Comparison of ENCODE assay signal across 8 mouse cellular contexts in genomic region chr2:71542816-71543301, GRCm38 (mm10). TPM values are rescaled to one million over a fixed set of nuclear protein-coding genes. Genes with fewer than 3 reads are reported as not detected.
DNase-seq lines count a peak whose midpoint lies in the region; ATAC-seq lines count a peak whose summit lies in the region.
"Had no signal": no experiment of that assay in that cellular context is flagged by ENCODE, and none has a peak within 500 bp of the region (broad histone marks: within the 10 kb centered on the region; RNA-seq: fewer than 3 reads in every experiment).

No protein-coding gene starts in this region.

- ATAC-seq in embryonic facial prominence, embryonic 13.5 days (ENCODE audit: insufficient number of reproducible peaks, insufficient read depth, low FRiP score, low TSS enrichment, low read depth) = 0 out of 2 replicates have a peak, but pooled peaks have one; percentile 3
- peak; percentile 26; the same call in 1 of the 2 replicates for ATAC-seq in intestine, embryonic 14.5 days (replicated peaks; ENCODE audit: low FRiP score, low TSS enrichment, low read depth)
- ATAC-seq in midbrain, embryonic 13.5 days = no peak

- H3K27ac ChIP-seq in embryonic facial prominence, embryonic 13.5 days = peak overlapping the region; percentile 71
- no peak overlapping the region for H3K27ac ChIP-seq in intestine, embryonic 14.5 days (ENCODE audit: low read depth)
- H3K27ac ChIP-seq in midbrain, embryonic 13.5 days = peak overlapping the region; percentile 58

- H3K36me3 ChIP-seq in embryonic facial prominence, embryonic 13.5 days = no peaks in the 10 kb centered on the region
- no peaks in the 10 kb centered on the region for H3K36me3 ChIP-seq in intestine, embryonic 14.5 days (ENCODE audit: control insufficient read depth, insufficient read depth, low read length)
- no peaks in the 10 kb centered on the region for H3K36me3 ChIP-seq in midbrain, embryonic 13.5 days

- peak overlapping the region; percentile 67 for H3K9ac ChIP-seq in embryonic facial prominence, embryonic 13.5 days
- H3K9ac ChIP-seq in intestine, embryonic 14.5 days (ENCODE audit: low read length) = 0 out of 2 replicates have a peak overlapping the region, but pooled peaks have one; percentile 5
- H3K9ac ChIP-seq in midbrain, embryonic 13.5 days (replicated peaks) = peak overlapping the region; percentile 46

- DNase-seq in urinary bladder, adult 2 months (ENCODE audit: low spot score) = peak; percentile 48
- no peak for DNase-seq in urinary bladder, postnatal 4 days (ENCODE audit: low spot score in 2 of 2)
- peak; percentile 71 for DNase-seq in intestine, embryonic 14.5 days (ENCODE audit: low spot score)
- no peak for DNase-seq in right cerebral cortex, postnatal 36 days (ENCODE audit: low spot score in 2 of 2)
- DNase-seq in left cerebral cortex, adult 11 months (ENCODE audit: low spot score) = no peak

- under 1% methylated on average over 30 of the region's 30 CpGs for WGBS in embryonic facial prominence, embryonic 13.5 days
- 1% methylated on average over 24 of the region's 30 CpGs for WGBS in intestine, embryonic 14.5 days
- WGBS in midbrain, embryonic 13.5 days = 0% methylated on average over 28 of the region's 30 CpGs

- peak overlapping the region; percentile 58 for H3K4me3 ChIP-seq in embryonic facial prominence, embryonic 13.5 days
- peak overlapping the region; percentile 0 for H3K4me3 ChIP-seq in intestine, embryonic 14.5 days (ENCODE audit: low read depth, low read length)
- peak overlapping the region; percentile 53 for H3K4me3 ChIP-seq in midbrain, embryonic 13.5 days (replicated peaks)
- H3K4me3 ChIP-seq: erythroblast, embryonic 14.5 days had no signal

- H3K27me3 ChIP-seq in embryonic facial prominence, embryonic 13.5 days = peaks cover 87% of the 10 kb centered on the region
- H3K27me3 ChIP-seq in intestine, embryonic 14.5 days (replicated peaks; ENCODE audit: control insufficient read depth, insufficient read depth, low read length) = peaks cover 96% of the 10 kb centered on the region
- peaks cover 95% of the 10 kb centered on the region for H3K27me3 ChIP-seq in midbrain, embryonic 13.5 days

- H3K4me1 ChIP-seq in embryonic facial prominence, embryonic 13.5 days = peaks cover 77% of the 10 kb centered on the region
- H3K4me1 ChIP-seq in intestine, embryonic 14.5 days (replicated peaks; ENCODE audit: control insufficient read depth, insufficient read depth, low read length) = peaks cover 18% of the 10 kb centered on the region
- H3K4me1 ChIP-seq in midbrain, embryonic 13.5 days (replicated peaks) = peaks cover 47% of the 10 kb centered on the region

- H3K9me3 ChIP-seq in embryonic facial prominence, embryonic 13.5 days = no peaks in the 10 kb centered on the region
- no peaks in the 10 kb centered on the region for H3K9me3 ChIP-seq in intestine, embryonic 14.5 days (ENCODE audit: control insufficient read depth, low read length)
- H3K9me3 ChIP-seq in midbrain, embryonic 13.5 days = no peaks in the 10 kb centered on the region

- peak overlapping the region; percentile 97 for H3K4me2 ChIP-seq in embryonic facial prominence, embryonic 13.5 days
- H3K4me2 ChIP-seq in intestine, embryonic 14.5 days (ENCODE audit: low read length) = peak overlapping the region; percentile 31
- peak overlapping the region; percentile 37 for H3K4me2 ChIP-seq in midbrain, embryonic 13.5 days (replicated peaks)

RNA-seq across cellular contexts. Expression of gene Dlx2, which starts 3.7 kb away (rescaled TPM):
- not detected in 2 replicates for polyA plus RNA-seq in urinary bladder, adult 2 months (2012; rRNA removed)
- polyA plus RNA-seq in embryonic facial prominence, embryonic 13.5 days (2015; fragmentation: Nextera tagmentation; extraction: Ambion mirVana) = 7.8 and 10.0 TPM in 2 replicates
- polyA plus RNA-seq in intestine, embryonic 14.5 days (2014; fragmentation: Nextera tagmentation; extraction: Ambion mirVana) = 5.8 and 6.4 TPM in 2 replicates
- 10.5 and 14.6 TPM in 2 replicates for polyA plus RNA-seq in midbrain, embryonic 13.5 days (2015; fragmentation: Nextera tagmentation; extraction: Ambion mirVana)

RNA-seq across cellular contexts. Expression of gene Dlx1, which starts 14.9 kb away (rescaled TPM):
- 0.10 and 0.11 TPM in 2 replicates for polyA plus RNA-seq in urinary bladder, adult 2 months (2012; rRNA removed)
- polyA plus RNA-seq in embryonic facial prominence, embryonic 13.5 days (2015; fragmentation: Nextera tagmentation; extraction: Ambion mirVana) = 15.1 and 18.3 TPM in 2 replicates
- 8.0 and 9.8 TPM in 2 replicates for polyA plus RNA-seq in intestine, embryonic 14.5 days (2014; fragmentation: Nextera tagmentation; extraction: Ambion mirVana)
- polyA plus RNA-seq in midbrain, embryonic 13.5 days (2015; fragmentation: Nextera tagmentation; extraction: Ambion mirVana) = 53.6 and 56.4 TPM in 2 replicates

Comparison
In these comparisons a context has a peak if more than half of its experiments do, and no peak if none do; other contexts are left out.
1. DNase-seq: peak in urinary bladder, adult 2 months (single experiment) and intestine, embryonic 14.5 days (single experiment); none in urinary bladder, postnatal 4 days (0 of 2), right cerebral cortex, postnatal 36 days (0 of 2) and left cerebral cortex, adult 11 months (single experiment).
2. H3K4me2 ChIP-seq: peak in every context shown above with its lines; median percentile 97 in embryonic facial prominence, embryonic 13.5 days; 37 in midbrain, embryonic 13.5 days; 31 in intestine, embryonic 14.5 days.
3. H3K4me3 ChIP-seq: peak in every context shown above with its lines; median percentile 58 in embryonic facial prominence, embryonic 13.5 days; 53 in midbrain, embryonic 13.5 days; 0 in intestine, embryonic 14.5 days.
4. H3K9ac ChIP-seq: peak in every context shown above with its lines; median percentile 67 in embryonic facial prominence, embryonic 13.5 days; 46 in midbrain, embryonic 13.5 days; 5 in intestine, embryonic 14.5 days.